Mouse (Mus musculus) fat pad, adult 2 months (tissue): ENCODE measurements around the gene Pkp3.

ENCODE experiments used
- DNase-seq: peaks from one replicate; pipeline ENCODE4 v3.0.0-alpha.2; 2011; ENCODE audit warnings: low read depth, low spot score; ENCODE audit errors: extremely low read depth

Gene Pkp3

DNA sequence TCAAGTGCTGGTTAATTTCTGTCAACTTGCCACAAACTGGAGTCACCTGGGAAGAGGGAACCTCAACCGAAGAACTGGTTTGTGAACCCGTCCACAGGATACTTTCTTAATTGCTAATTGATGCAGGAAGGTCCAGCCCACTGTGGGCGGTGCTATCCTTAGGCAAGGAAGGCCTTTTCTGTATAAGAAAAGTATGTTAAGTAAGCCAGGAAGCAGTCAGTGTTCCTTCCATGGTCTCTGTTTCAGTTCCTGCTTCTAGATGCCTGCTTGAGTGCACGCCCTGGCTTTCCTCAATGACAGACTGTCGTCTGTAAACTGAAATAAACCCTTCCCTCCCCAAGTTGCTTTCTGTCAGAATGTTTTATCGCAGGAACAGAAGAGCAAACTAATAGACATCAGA, 21.0 kb upstream of the Pkp3 start:
- DNase-seq, result no peak

DNA sequence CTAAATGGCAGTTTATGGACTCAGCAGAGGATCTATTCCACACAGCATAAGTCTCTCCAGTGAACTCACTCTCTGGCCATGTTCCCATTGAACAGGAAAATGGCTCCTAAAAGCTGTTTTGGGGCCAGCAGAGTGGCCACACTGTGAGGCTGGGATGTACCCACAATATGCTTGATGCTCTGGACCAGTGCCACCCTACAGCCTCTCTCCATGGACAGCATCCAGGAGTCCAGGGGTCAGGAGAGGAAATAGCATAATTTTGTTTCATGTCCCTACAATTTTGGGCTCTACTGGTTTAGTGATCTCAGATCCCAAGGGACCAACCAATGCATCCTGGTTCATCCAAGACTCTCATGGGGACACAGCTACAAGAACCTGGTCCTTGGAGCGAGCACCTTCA, 20.5 kb upstream of the Pkp3 start:
- DNase-seq, result no peak

DNA sequence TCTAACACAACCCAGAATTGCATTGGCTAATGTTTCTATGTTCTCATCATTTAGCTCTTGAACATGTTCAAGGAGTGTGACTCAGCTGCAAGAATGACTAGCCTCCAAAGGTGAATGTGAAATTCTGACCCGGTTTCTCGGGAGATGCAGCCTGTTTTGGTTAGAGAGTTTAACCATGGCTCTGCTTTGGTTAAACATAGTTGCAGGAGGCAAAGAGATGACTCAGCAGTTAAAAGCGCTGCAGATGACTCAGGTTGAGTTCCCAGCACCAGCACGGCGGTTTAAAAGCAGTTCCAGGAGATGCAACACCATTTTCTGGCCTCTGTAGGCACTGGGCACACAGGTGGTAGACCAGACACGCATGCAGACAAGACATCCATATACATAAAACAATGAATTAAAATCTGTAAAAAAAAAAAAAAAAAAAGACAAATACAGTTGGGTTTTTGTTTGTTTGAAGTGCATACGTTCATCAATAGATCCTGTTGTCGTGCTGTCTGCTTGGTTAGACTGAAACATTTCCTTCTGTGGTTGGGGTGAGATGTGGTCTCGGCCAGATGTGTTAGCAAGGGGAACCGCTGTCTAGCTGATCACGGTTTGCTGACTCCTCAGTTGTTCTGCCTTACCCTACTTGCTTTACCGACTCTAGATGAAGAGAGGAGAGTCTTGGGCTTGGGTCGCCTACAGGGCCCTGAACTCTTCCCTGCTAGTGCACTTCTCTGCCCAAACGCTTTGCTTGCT, 19.2 kb upstream of the Pkp3 start:
- no peak for DNase-seq

DNA sequence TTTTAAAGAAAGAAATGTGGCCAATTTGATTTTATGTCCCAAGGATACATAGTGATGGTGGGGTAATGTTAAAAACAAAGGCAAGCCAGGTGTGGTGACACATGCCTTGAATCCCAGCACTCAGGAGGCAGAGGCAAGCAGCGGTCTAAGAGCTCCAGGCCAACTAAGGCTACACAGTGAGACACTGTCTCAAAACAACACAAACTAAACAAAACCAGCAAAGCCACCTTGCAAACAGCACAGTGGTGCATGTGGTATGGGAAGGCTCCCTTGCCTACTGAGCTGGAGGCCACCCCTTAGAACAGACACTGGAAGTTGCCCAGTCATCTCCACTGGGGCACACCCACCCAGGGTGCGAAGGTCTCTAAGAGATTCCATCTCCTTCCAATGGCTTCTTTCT, 18.1 kb upstream of the Pkp3 start:
- no peak for DNase-seq

DNA sequence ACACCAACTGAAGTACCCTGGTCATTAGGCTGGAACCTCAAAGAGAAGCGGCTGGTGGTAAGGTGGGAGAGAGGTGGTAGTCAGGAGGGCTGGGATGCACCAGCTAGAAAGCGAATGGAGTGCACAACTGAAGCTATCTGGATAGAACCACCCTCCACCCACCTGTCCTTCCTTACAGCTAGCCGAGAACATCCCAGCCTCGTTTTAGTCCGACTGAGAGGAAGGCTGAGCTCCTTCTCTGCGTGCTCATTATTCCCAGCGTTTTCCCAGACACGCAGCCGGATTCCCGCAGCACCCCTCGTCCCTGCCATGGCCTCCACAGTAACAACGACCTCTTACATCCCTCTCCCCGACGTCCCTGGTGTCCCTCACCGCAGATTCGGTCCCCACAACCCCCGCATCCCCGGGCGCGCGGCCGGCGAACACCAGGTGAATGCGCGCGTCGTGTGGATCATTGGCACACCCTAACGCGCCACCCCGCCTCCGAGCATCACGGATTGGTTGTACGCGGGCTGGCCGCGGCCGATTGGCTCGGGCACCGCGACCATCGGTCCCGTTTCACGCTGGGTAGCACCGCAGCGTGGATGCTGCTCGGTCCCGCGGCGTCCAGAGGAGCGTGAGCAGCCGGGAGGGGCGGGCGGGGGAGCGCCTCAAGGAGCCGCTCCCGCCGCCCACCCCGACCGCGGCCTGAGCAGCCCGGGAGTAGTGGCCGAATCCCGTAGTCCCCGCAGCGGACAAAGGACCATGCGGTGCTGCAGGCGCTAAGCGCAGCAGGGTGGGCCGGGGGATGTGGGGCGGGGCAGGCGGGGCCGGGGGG, 17.4 kb upstream of the Pkp3 start, which contains the start of gene B4galnt4:
B4galnt4 (plus strand) TSS at position 679 of the 817 bp plus-strand sequence.
- no peak for DNase-seq

DNA sequence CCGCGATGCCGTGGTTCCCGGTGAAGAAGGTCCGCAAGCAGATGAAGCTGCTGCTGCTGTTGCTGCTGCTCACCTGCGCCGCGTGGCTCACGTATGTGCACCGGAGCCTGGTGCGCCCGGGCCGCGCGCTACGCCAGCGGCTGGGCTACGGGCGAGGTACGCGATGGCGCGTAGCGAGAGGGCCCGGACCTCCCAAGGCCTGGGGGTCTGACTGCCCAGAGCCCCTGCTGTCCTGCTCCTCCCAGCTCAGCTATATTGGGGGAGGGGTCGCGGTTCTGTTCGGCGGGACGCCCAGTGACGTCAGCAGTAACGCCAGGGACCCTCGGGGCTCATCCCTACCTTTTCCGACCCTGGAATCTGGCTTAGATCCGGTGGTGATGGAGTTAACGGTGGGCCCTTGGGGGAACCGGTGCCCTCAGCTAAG, 16.7 kb upstream of the Pkp3 start:
- DNase-seq, result no peak

DNA sequence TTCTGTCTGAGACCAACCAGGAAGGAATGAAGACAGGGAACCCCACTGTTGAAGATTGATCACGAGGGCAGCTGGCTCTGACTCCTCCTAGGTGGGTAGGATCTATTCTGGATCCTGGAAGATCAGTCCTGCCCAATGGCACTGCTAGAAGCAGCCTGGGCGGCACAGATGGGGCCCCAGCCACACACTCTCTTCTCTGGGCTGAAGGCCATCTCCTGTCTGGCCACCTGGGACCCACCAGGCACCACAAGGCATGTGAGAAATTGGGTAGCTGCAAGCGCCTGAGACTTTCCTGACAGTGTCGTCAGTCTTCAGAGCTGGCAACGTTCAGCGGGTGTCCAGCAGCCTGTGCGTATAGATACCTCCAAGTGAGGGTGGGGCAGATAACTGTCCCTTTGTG, 15.5 kb upstream of the Pkp3 start:
- DNase-seq, result no peak

DNA sequence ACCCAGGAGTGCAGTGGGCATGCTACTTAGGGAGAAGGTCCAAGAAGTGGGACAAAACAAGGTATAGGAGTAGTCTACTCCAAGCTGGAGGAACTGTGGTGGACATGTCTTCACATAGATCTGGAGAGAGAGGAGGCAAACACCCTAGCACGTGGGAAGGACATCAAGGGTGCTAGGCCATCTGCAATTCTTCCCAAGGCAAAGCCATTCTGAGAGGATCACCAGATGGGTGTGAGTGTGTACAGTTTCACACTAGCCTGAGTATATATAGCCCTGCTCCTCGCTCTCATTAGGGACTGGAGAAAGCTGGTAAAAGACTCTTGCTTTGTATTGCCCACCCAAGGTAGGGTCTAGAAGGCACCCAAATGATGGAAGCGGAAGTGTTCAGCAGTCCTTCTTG, 14.7 kb upstream of the Pkp3 start:
- no peak for DNase-seq

DNA sequence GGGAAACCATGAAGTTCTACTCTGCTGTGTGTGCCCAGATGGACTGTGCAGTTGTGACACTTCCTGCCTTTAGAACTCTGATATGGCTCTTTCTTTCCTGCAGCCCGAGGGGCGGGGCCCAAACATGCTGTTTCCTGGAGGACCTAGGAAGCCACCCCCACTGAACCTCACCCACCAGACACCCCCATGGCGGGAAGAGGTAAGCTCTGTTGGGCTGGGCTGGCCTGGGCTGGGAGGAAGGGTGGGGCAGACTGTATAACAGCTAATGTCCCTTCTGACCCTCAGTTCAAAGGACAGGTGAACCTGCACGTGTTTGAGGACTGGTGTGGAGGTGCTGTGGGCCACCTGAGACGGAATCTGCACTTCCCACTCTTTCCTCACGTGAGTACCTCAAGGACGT, 13.8 kb upstream of the Pkp3 start:
- no peak for DNase-seq

DNA sequence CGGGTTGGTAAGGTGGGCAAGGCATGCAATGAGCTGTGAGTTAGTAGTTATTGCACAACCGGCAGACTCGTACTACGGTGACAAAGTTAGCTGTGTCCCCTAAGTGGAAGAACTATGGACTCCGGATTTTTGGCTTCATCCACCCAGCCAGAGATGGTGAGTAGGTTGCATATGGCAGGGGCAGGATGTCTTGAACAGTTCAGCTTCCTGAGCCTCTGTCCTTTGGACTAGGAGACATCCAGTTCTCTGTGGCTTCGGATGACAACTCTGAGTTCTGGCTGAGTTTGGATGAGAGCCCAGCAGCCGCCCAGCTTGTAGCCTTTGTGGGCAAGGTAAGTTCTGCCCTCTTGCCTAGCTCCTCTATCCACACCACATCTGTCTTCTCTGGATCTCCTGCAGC, 13.4 kb upstream of the Pkp3 start:
- no peak for DNase-seq

DNA sequence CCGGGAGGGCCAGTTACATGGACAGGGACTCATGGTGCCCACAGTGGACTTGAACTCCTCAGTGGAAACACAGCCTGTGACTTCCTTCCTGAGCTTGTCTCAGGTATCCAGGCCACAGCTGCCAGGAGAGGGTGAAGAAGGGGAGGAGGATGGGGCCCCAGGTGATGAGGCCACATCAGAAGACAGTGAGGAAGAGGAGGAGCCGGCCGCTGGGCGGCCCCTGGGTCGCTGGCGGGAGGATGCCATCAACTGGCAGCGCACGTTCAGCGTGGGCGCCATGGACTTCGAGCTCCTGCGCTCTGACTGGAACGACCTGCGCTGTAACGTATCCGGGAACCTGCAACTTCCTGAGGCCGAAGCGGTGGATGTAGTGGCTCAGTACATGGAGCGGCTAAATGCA, 9.7 kb upstream of the Pkp3 start:
- DNase-seq, result no peak

DNA sequence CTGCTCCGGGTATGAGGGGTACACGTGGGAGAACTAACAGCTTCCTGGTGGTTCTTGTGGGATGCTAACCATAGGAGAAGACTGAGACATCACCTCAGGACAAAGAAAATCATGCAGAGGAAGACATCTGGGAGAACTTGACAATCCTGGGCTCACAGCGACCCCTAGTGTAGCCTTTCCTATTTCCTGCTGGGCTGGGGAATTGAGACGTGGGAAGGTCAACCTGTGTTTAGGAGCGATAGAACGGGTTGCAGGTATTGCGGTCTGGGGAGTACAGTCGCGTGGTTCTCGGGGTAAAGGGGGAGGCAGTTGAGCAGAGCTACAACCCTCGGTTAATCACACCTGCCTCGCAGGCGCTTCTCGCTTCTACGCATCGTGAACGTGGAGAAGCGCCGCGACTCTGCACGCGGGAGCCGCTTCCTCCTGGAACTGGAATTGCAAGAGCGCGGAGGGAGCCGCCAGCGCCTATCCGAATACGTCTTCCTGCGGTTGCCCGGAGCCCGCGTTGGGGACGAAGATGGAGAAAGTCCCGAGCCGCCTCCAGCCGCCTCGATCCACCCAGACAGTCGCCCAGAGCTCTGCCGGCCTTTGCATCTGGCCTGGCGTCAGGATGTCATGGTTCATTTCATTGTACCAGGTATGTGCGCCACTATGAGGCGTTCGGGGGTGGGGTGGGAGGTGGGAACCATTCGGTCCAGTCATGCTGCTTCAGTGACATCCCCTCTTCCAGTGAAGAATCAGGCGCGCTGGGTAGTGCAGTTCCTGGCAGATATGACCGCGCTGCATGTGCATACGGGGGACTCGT, 7.8 kb upstream of the Pkp3 start:
- no peak for DNase-seq

DNA sequence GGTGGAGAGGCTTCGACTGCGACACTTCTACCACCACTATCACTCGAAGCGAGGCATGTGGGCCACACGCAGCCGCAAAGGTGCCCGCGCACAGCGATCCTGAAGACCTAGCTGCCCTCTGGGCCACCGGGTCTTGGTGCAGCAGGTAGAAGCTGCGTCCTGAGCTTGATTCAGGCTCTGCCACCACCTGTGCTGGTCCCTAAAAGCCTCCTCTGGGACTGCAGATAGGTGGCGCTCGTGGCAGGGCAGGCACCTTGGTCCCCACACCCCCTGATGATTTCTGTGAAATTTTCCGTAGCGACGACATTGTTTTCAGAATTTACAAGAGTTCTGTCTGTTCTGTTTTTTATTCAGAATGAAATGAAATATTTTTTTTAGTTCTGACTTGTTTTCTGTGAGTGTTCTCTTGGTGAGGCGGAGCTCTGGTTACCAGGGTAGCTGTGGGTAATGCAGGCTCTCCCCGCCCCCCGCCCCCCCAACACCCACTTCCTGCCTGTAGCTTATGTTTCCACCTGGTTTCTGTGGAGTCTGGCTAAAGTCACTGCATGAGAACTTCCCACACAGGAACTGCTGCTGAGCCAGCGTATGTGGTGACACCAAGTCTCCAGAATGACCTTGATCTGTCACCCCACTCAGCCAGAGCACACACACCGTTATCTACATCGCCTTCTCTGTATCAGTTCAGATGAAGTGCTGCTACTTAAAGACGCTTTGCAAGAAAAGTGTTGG, 5.8 kb upstream of the Pkp3 start:
- DNase-seq, result no peak

DNA sequence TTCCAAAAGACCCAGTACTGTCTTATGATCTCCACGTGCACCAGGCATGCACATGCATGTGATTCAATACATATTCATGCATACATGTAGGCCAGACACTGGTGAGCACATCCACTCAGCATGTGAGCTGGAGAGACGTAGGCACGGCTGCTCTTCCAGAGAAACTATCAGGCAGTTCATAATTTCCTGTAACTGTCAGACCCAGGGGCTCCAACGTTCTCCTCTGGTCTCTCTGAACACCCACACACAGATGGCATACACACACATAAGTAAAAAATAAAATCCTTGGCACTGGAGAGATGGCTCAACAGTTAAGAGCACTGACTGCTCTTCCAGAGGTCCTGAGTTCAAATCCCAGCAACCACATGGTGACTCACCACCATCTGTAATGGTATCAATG, 4.2 kb upstream of the Pkp3 start:
- no peak for DNase-seq

DNA sequence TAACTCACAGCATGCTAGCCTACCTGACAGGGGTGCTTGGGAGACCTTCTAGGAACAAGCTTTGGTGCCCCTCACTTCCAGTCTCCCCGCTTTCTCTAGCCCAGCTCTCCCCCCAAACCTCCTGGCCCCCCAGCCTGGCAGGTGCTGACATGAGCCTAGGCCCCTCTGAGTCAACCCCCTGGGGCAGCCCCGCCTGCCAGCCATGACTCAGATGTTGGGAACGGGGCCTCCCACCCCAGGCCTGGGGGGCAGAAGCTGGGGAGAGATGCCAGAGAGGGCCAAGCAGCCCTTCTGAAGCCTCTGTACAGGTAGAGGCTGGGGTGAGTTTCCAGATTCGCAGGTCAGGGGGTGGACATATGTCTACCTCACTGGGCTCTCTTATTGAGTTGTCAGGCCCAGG, 858 bp downstream of the Pkp3 start:
- DNase-seq, result no peak

DNA sequence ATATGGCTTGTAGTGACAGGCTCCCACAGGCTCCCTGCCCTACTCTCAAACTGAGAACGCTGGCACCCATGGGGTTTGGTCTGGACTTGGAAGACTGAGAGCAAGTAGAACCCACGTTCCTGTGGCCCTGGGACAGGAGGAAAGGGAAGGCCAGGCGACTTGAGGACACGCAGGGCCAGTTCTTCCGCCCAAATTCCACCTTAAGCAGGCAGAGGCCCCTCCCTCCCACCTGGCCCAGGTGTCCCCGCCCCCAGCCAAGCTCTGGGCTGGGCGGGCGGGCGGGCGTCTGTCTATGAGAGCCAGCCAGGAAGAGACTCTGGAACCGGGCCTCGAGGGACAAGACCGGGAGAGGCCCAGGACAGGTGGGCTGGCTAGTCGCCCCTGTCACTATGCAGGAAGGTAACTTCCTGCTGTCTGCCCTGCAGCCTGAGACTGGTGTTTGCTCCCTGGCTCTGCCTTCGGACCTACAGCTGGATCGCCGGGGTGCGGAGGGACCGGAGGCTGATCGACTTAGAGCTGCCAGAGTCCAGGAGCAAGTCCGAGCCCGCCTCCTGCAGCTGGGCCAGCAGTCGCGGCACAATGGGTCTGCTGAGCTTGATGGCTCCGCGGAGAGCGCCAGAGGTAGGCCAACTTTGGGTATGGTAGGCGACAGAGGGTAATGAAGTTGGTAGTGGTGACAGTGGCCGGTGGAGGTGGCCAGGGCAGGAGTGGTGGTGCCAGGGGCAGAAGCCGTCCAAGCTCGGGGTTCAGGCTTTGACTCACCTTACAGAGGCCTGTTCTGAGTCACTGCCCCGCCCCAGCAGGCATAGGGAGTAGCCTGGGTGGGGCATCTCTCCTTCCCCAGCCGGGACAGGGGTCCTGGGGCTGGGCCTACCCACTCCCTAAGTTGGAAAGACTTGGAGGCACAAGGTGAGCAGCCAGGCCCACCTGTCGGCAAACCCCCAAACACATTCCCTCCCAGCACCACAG, 1.7 kb downstream of the Pkp3 start:
- peak; percentile 94 for DNase-seq

DNA sequence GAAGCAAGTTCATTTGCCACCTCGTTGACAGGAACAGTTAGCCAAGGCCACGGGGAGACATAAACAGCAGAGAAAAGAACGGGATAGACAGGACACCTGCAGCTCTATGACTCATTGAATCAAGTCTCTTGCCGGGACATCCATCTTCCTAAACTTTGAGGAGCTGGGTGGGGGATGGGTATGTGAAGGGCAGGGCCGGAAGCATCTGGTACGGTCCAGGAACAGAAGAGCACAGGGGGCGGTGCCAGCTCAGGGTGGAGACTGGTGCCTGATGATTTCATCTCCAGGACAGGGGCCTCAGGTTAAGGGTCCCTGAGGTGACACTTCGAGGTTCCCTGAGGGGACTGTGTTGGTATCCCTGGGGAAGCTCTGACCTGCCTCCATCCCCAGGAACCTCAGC, 9.9 kb downstream of the Pkp3 start:
- no peak for DNase-seq

DNA sequence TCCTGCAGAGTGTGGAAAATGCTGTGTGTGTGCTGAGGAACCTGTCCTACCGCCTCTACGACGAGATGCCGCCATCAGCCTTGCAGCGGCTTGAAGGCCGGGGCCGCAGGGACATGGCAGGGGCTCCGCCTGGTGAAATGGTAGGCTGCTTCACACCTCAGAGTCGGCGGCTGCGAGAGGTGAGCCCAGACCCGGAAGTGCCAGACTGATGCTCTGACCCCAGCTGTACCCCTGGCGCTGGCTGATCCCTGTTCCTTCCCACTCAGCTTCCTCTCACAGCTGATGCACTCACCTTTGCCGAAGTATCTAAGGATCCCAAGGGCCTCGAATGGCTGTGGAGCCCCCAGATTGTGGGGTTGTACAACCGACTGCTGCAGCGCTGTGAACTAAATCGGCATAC, 10.5 kb downstream of the Pkp3 start:
- DNase-seq, result no peak

DNA sequence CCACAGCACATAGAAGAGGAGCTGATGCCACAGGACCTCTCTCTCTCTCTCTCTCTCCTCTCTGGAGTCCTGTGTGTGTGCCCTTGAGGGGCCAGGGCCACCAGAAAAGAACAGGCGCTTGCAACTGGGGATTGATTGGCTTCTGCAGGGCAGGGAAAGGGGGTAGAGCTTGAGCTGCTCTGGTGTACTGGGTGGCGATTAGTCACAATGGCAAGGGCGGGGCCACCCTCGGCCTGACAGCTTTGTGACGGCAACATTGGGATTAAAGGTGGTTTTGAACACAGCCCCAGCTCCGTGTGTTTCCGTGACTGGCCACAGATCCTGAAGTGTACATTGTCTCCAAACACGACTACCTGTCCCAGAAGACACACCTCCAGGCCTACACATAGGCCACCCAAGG, 12.2 kb downstream of the Pkp3 start:
- DNase-seq, result no peak
